Mouse (Mus musculus) ES-Bruce4 (cell line): Measurements from ENCODE around the gene Pigz.

ENCODE experiments used
- CTCF ChIP-seq: IDR thresholded peaks from one replicate; pipeline ENCODE4 v1.8.1; 2011; ENCODE audit warnings: low read depth, low read length
- POLR2A ChIP-seq: IDR thresholded peaks from one replicate; pipeline ENCODE4 v1.8.1; 2011; ENCODE audit warnings: low read length; ENCODE audit not compliant: insufficient read depth

DNA sequence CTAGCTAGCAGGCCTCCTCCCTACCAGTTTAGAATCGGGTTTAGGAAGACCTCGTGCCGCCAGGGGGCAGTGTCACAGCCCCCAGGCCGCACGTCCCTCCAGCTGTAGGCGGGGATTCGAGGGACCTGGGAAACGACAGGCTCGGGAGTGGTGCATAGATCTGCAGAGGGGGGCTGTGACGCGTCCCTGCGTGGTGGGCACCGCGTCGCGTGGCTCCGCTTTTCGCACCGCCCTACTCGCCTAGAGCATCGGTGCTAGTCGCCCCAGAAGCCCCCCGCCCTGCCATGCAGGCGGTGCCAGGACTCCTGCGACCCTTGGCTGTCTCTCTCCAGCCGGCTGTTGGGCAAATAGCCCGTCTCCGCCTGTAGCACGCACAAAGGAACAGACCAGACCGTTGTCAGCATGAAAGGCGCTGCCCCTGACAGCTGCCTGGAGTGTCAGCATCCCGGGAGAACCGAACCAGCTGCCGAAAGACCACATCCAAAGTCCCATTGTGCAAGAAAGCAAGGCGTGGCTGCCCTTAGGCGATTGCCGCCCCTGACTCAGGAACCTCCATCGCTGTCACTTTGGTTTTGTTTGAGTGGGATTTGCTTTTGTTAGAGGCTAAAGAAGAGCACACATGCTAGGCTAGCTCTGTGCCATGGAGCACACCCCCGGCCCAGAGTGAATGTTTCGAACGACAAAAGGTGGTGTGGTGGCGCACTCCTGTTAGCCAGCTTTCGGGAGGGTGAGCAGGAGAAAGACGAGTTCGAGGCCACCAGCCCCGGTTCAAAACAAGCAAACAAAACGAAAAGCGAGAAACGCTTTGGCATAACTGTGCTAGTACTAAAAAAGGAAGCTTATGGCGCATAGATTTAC, 582 bp upstream of the Pigz start:
- TF ChIP-seq CTCF, result peak; percentile 89
- no peak for TF ChIP-seq POLR2A
